Mouse (Mus musculus) T-cell, adult 66 days (primary cell): Measurements from ENCODE around the gene Nkapd1. TPM values are rescaled to one million over a fixed set of nuclear protein-coding genes. Genes with fewer than 3 reads are reported as not detected.

Experiments used
- total RNA-seq, 2 experiments: library from RNA; stranded (reverse); gene quantifications; 3 replicates in 1 of 2; 4 replicates in 1 of 2; pipeline ENCODE4 v1.2.4; 2023

Nkapd1 gene
- 10 to 100 TPM; 35.8 to 41.2 TPM for total RNA-seq

DNA sequence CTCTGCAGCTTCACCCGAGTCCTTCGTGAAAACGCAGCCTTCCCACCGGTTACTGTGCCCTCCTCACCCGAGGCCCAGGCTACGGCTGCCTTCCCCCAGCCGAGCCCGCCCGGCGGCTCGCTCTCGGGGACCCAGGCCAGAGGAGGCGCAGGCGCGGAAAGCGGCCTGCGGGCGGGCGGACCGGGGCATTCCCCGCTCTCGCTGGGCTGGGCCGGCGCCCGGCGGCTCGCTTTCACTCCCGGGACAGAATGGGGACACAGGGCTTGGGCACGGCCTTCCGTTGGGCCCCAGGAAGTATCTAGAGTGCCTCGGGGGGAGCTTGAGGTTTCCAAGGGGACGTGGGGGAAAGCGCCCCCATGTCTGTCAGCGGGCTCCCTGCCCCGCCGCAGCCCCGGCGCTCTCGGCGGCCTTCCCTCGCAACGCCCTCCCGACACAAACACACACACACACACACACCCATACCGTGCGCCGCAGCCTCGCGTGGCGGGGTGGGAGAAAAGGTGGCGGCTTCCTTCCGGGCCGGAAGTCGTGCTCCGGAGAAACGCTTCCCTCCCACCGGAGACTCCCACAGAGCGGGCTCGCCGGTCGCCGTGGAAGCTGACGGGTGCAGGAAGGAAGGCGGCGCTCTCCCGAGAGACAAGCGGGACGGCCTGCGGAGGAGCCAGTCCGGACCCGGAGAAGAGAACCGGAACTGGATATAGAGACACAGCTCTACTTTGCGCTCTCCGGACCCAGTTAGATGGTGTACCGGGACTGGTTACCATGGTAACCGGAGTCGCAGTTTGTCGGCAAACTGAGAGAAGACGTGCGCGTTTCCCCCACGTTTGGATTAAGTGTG, at the start of gene Nkapd1, which contains the start of gene Pih1d2:
Gene Nkapd1 (minus strand): TSS at position 699 of the 838 bp plus-strand sequence.
Gene Pih1d2 (plus strand): TSS at position 556 of the 838 bp plus-strand sequence.

GRCm38 (mm10) chr9:50659392-50660217, 42.3 kb upstream of the Nkapd1 start, which contains the start of gene Dlat:
Gene Dlat, minus strand, starts transcription at chr9:50659780.

GRCm38 (mm10) chr9:50603189-50603997, 13.9 kb downstream of the Nkapd1 start, which contains the start of the genes Sdhd and Timm8b:
Gene Sdhd, minus strand, starts transcription at chr9:50603812.
Gene Timm8b, plus strand, starts transcription at chr9:50603910.

DNA sequence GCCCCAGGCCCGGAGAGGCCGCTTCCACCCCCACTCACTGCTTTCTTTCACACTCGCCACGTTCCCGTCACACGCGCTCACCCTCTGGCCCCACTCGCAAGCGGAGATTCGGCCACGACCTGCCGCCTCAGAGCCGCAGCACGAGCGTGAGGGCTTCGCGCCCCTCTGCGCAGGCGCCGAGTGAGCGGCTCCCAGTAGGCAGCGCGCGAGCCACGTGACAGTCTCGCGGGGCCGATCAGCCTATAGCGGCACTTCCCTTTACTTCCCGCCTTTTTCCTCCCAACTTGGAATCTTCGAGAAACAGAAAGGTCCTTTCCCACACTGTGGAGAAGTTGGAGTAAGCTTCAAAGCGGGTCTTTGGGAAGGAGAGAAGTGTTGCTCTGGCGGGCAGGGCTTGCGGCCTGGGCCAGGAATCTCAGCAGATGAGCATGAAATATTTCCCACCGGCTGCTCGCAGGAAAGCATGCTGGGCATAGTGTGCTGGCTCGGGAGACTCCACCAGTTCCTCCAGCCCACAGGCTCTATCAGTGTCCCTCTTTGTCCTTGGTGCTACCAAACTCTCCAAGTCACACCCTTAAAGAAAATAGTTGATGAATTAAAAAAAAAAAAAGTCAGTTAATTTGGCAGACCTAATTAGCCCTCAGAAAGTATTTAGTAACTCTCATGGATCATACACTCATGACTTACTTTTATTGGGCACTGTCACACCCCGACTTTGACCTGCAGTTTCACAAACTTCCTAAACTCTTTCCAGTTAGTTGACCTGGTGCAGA, 55.9 kb downstream of the Nkapd1 start, which contains the start of gene Tex12:
Gene Tex12 (minus strand): TSS at position 181 of the 773 bp plus-strand sequence.

Other genes with a start within 250 kb of the Nkapd1 start
- gene Plet1, start 122.9 kb downstream of the Nkapd1 start, total RNA-seq, result not detected
- 10 to 100 TPM; 44.3 to 47.3 TPM for gene Pts, start 88.7 kb downstream of the Nkapd1 start, total RNA-seq
- gene Il18, start 62.6 kb downstream of the Nkapd1 start, total RNA-seq, result 1 to 10 TPM; 1.8 to 2.5 TPM
- not detected for gene Bco2, start 62.3 kb downstream of the Nkapd1 start, total RNA-seq
- gene Tex12, start 56.1 kb downstream of the Nkapd1 start, total RNA-seq, result not detected
- 10 to 100 TPM; 58.0 to 63.2 TPM for gene Sdhd, start 13.7 kb downstream of the Nkapd1 start, total RNA-seq
- gene Timm8b, start 13.6 kb downstream of the Nkapd1 start, total RNA-seq, result 10 to 100 TPM; 37.2 to 49.8 TPM
- gene Pih1d2, start 143 bp downstream of the Nkapd1 start, total RNA-seq, result 1 to 10 TPM in 1 of 2 experiments, not detected in 1; 1.2 TPM
- gene Dlat, start 42.3 kb upstream of the Nkapd1 start, total RNA-seq, result 10 to 100 TPM; 25.8 to 43.8 TPM
- gene Dixdc1, start 122.1 kb upstream of the Nkapd1 start, total RNA-seq, result not detected
- gene 2310030G06Rik, start 129.1 kb upstream of the Nkapd1 start, total RNA-seq, result not detected
- gene Cryab, start 133.9 kb upstream of the Nkapd1 start, total RNA-seq, result 1 to 10 TPM in 1 of 2 experiments, not detected in 1; 1.1 TPM
- not detected for gene Hspb2, start 134.9 kb upstream of the Nkapd1 start, total RNA-seq
- 10 to 100 TPM in 1 of 2 experiments, 1 to 10 TPM in 1; 6.1 to 11.2 TPM for gene Fdxacb1, start 150.8 kb upstream of the Nkapd1 start, total RNA-seq
- gene Alg9, start 157.6 kb upstream of the Nkapd1 start, total RNA-seq, result 10 to 100 TPM; 17.8 to 21.1 TPM
- 10 to 100 TPM; 11.5 to 11.6 TPM for gene 1110032A03Rik, start 158.1 kb upstream of the Nkapd1 start, total RNA-seq
- 10 to 100 TPM; 63.5 to 64.8 TPM for gene Ppp2r1b, start 227.8 kb upstream of the Nkapd1 start, total RNA-seq